Mouse (Mus musculus) cerebellum, postnatal 10 days (tissue): ENCODE measurements at regions not wholly inside any gene's neighbourhood (a gene's known extent, or its start where the extent isn't known, plus 50 kb on each side); places are given as distances from the start of the nearest gene placed in this dataset.

ENCODE experiments used
- DNase-seq, 2 experiments: peaks; one replicate each; pipeline ENCODE4 v3.0.0; 2021; ENCODE audit warnings: mixed read lengths in 2 of 2

DNA sequence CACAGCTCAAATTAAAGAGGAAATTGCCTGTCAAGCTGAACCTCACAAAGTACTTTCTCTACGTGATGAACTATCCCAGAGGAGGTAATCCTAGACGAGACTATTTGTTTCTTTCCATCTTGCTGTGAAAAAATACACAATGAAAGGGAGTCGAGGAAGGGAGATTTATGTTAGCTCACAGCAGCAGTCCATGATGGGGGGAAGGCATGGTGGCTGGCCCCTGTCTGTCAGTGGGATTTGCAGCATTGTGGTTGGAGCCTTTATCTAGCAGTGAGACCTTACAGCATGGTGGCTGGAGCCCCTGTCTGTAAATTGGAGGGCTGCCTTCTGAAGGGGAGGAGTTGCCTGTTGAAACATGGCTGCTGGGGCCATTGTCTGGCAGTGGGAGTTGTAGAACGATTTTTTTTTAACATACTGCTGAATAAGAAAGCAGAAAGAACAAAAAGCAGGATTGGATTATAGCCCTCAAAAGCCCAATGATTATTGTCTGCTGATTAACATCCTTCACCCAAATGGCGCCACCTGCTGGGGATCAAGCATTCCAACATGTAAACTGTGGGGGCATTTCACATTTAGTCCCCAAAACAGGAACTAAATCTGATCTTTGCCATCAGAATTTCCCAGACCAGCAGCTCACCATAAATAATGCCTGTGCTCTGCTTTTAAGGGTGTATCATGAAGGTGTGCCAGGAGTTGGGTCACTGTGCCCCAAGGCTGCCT, 54.0 kb upstream of the Ripor2 start:
- peak; percentile 25 to 26 for DNase-seq
